In the genomic region with DNA sequence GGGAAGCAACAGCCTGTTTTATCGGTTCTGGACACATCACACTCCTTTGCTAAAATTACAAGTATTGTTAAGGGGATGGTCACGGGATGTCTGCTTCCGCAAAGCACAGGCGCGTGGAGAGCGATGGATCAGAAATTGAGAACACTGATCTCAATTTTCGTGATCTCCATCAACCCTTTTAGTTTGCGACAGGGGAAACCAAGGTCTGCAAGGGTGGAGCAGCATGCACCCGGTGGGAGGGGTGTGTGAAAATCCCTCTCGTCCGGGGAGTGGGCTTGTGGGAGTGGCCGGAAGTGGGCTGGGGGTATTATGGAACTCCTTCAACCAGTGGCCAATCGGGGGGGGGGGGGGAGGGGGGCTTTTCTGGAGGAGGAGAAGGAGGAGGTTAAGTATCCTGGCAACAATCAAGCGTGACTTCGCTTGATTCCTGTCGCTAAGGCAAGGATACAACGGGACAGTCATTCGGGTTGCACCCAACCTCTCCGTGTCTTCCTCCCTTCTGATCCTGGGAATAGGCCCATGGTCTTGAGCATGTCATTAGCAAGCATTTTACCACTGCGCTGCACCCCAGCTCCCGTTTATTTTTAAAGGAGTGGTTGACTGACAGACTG, we compare ENCODE assay signal across 8 mouse cellular contexts. TPM values are rescaled to one million over a fixed set of nuclear protein-coding genes. Genes with fewer than 3 reads are reported as not detected.
A peak's percentile ranks its signal among the peaks of the same experiment; 100 is the strongest.
DNase-seq lines count a peak whose midpoint lies in the region; ATAC-seq and TF ChIP-seq lines count a peak whose summit lies in the region.

No protein-coding gene starts in this region.

- H3K27ac ChIP-seq in thymus, adult 2 months (ENCODE audit: control insufficient read depth, insufficient read depth, low read length), result no peak overlapping the region
- peak overlapping the region; percentile 81 for H3K27ac ChIP-seq in macrophage
- no peak overlapping the region for H3K27ac ChIP-seq in small intestine, adult 2 months (ENCODE audit: insufficient read depth, low read depth, low read length)

- H3K79me2 ChIP-seq in macrophage (ENCODE audit: inconsistent target), result peaks cover 45% of the 10 kb centered on the region

- H3K4me3 ChIP-seq in thymus, adult 2 months (ENCODE audit: control insufficient read depth, insufficient read depth, low read length), result peak overlapping the region; percentile 45
- peak overlapping the region; percentile 75 for H3K4me3 ChIP-seq in macrophage (ENCODE audit: inconsistent target)
- H3K4me3 ChIP-seq in small intestine, adult 2 months (ENCODE audit: low read depth, low read length), result peak overlapping the region; percentile 84

- no peaks in the 10 kb centered on the region for H3K36me3 ChIP-seq in thymus, adult 2 months (ENCODE audit: control insufficient read depth, insufficient read depth, low read length)
- no peaks in the 10 kb centered on the region for H3K36me3 ChIP-seq in macrophage (ENCODE audit: inconsistent target)
- H3K36me3 ChIP-seq in small intestine, adult 2 months (ENCODE audit: control insufficient read depth, insufficient read depth, low read length), result no peaks in the 10 kb centered on the region

- peak; percentile 20 for DNase-seq in thymus, adult 2 months
- no peak for DNase-seq in thymus, postnatal 25 days
- peak; percentile 17 for DNase-seq in cerebellum, adult 8-10 months
- DNase-seq in kidney, postnatal 4 days, result peak; percentile 42 to 45
- DNase-seq in gastrocnemius, adult 8-10 months (ENCODE audit: low spot score in 2 of 2), result no peak

- no peak for TF ChIP-seq CTCF in thymus, adult 2 months (IDR thresholded peaks at IDR 0.05; ENCODE audit: borderline replicate concordance, control insufficient read depth, extremely low read depth, insufficient read depth, low read length, poor library complexity)
- no peak for TF ChIP-seq CTCF in small intestine, adult 2 months (IDR thresholded peaks at IDR 0.05; ENCODE audit: extremely low read depth, insufficient read length, insufficient replicate concordance, low read depth, low read length)

- 1% methylated on average over 21 of the region's 21 CpGs for WGBS in thymus, adult 2 months
- WGBS in macrophage (ENCODE audit: missing documents), result 0% methylated on average over 21 of the region's 21 CpGs
- WGBS in small intestine, adult 2 months, result 6% methylated on average over 21 of the region's 21 CpGs

- H3K27me3 ChIP-seq in thymus, adult 2 months (ENCODE audit: control insufficient read depth, insufficient read depth, low read length), result no peaks in the 10 kb centered on the region
- peaks cover 8% of the 10 kb centered on the region for H3K27me3 ChIP-seq in small intestine, adult 2 months (ENCODE audit: control insufficient read depth, insufficient read depth, low read length)

- H3K4me1 ChIP-seq in thymus, adult 2 months (replicated peaks; ENCODE audit: control insufficient read depth, insufficient read depth, low read length), result peaks cover 10% of the 10 kb centered on the region
- peaks cover 2% of the 10 kb centered on the region; the same call in 1 of the 2 replicates for H3K4me1 ChIP-seq in small intestine, adult 2 months (ENCODE audit: control insufficient read depth, insufficient read depth, insufficient read length, low read length)

- no peak for TF ChIP-seq POLR2A in thymus, adult 2 months (IDR thresholded peaks at IDR 0.05; ENCODE audit: control insufficient read depth, extremely low read depth, insufficient read depth, low read length, poor library complexity)
- TF ChIP-seq POLR2A in small intestine, adult 2 months (IDR thresholded peaks at IDR 0.05; ENCODE audit: low read depth, low read length), result no peak

- peak; percentile 51 for ATAC-seq in frontal cortex, adult (ENCODE audit: low TSS enrichment)

RNA-seq across cellular contexts. Expression of a gene that starts 0.7 kb away (rescaled TPM):
- 4.0 and 4.3 TPM in 2 replicates for polyA plus RNA-seq in thymus, adult 2 months (2012; rRNA removed)
- total RNA-seq in macrophage (2018; cell fraction: chromatin; rRNA removed), result 100 to 1,000 TPM in 23 of 26 experiments, 10 to 100 TPM in 3; 73.8 to 511 (median 250) TPM
- total RNA-seq in macrophage (2018; cell fraction: cytosol; rRNA removed), result 100 to 1,000 TPM in 17 of 26 experiments, 10 to 100 TPM in 9; 73.4 to 231 (median 154) TPM
- total RNA-seq in macrophage (2018; cell fraction: nucleus; rRNA removed), result 100 to 1,000 TPM in 25 of 26 experiments, 10 to 100 TPM in 1; 84.6 to 517 (median 229) TPM
- polyA plus RNA-seq in macrophage (2018), result 66.2 to 91.7 TPM (median 66.3 TPM) in 3 replicates
- polyA plus RNA-seq in small intestine, adult 2 months (2012; rRNA removed), result 0.33 and 0.69 TPM in 2 replicates
- 10 to 100 TPM in 1 of 4 experiments, 1 to 10 TPM in 3; 6.1 to 11.6 (median 7.5) TPM for total RNA-seq in gastrocnemius, adult 8-10 months (2022)

RNA-seq across cellular contexts. Expression of a gene that starts 54.3 kb away (rescaled TPM):
- polyA plus RNA-seq in thymus, adult 2 months (2012; rRNA removed), result 20.5 and 24.4 TPM in 2 replicates
- 10 to 100 TPM in 17 of 26 experiments, 1 to 10 TPM in 9; 4.1 to 62.6 (median 17.1) TPM for total RNA-seq in macrophage (2018; cell fraction: chromatin; rRNA removed)
- 10 to 100 TPM; 36.3 to 83.1 (median 64.2) TPM for total RNA-seq in macrophage (2018; cell fraction: cytosol; rRNA removed)
- total RNA-seq in macrophage (2018; cell fraction: nucleus; rRNA removed), result 10 to 100 TPM; 11.0 to 72.3 (median 22.9) TPM
- 53.6 to 103 TPM (median 58.2 TPM) in 3 replicates for polyA plus RNA-seq in macrophage (2018)
- polyA plus RNA-seq in small intestine, adult 2 months (2012; rRNA removed), result 0.75 and 1.9 TPM in 2 replicates
- total RNA-seq in gastrocnemius, adult 8-10 months (2022), result 10 to 100 TPM; 42.8 to 52.3 (median 46.3) TPM

RNA-seq across cellular contexts. Expression of a gene that starts 54.7 kb away (rescaled TPM):
- 154 and 162 TPM in 2 replicates for polyA plus RNA-seq in thymus, adult 2 months (2012; rRNA removed)
- 1,000 to 10,000 TPM; 1,380 to 4,281 (median 3,337) TPM for total RNA-seq in macrophage (2018; cell fraction: chromatin; rRNA removed)
- 100 to 1,000 TPM; 298 to 571 (median 443) TPM for total RNA-seq in macrophage (2018; cell fraction: cytosol; rRNA removed)
- total RNA-seq in macrophage (2018; cell fraction: nucleus; rRNA removed), result 1,000 to 10,000 TPM in 24 of 26 experiments, 100 to 1,000 TPM in 2; 875 to 2,658 (median 1,540) TPM
- 677 to 1,116 TPM (median 885 TPM) in 3 replicates for polyA plus RNA-seq in macrophage (2018)
- polyA plus RNA-seq in small intestine, adult 2 months (2012; rRNA removed), result 8.2 and 20.9 TPM in 2 replicates
- total RNA-seq in gastrocnemius, adult 8-10 months (2022), result 100 to 1,000 TPM; 250 to 326 (median 277) TPM

Comparison
In these comparisons a context has a peak if more than half of its experiments do, and no peak if none do; other contexts are left out.
1. DNase-seq: peak in thymus, adult 2 months (single experiment), cerebellum, adult 8-10 months (single experiment) and kidney, postnatal 4 days (2 of 2); none in thymus, postnatal 25 days (single experiment) and gastrocnemius, adult 8-10 months (0 of 2).
2. RNA of a gene that starts 0.7 kb away (polyA plus RNA-seq): 66.2 to 91.7 TPM in macrophage; 4.0 to 4.3 TPM in thymus, adult 2 months and 0.33 to 0.69 TPM in small intestine, adult 2 months; every median in the first group is over 10 times any median in the second.
3. Peak in every context shown above with its lines, with median percentiles within 50 percentile points of each other: H3K4me3 ChIP-seq.